Mouse (Mus musculus) heart, adult 2 months (tissue): Measurements from ENCODE around the gene Ccdc47. TPM values are rescaled to one million over a fixed set of nuclear protein-coding genes. Genes with fewer than 3 reads are reported as not detected.

Experiments
- DNase-seq, 2 experiments: peaks; one replicate each; pipeline ENCODE4 v3.0.0; 2021
- H3K27ac ChIP-seq: fragments of 200-600 bp; 2 replicates; pipeline ENCODE4 v1.8.1; 2022
- H3K27me3 ChIP-seq: fragments of 200-500 bp; 2 replicates; pipeline ENCODE4 v1.6.1; 2012; ENCODE audit warnings: mild to moderate bottlenecking, low read length, inconsistent platforms, mixed read lengths; ENCODE audit not compliant: control insufficient read depth, insufficient read depth
- H3K36me3 ChIP-seq: fragments of 200-500 bp; 2 replicates; pipeline ENCODE4 v1.6.1; 2012; ENCODE audit warnings: low read length, inconsistent platforms; ENCODE audit not compliant: control insufficient read depth, insufficient read depth
- H3K4me1 ChIP-seq: fragments of 200-500 bp; 2 replicates; pipeline ENCODE4 v1.6.1; 2011; ENCODE audit warnings: low read length; ENCODE audit not compliant: control insufficient read depth, insufficient read depth
- H3K4me3 ChIP-seq: fragments of 200-600 bp; 2 replicates; pipeline ENCODE4 v1.8.1; 2022
- H3K79me2 ChIP-seq: fragments of 200-500 bp; replicated peaks from 2 replicates; pipeline ENCODE4 v1.6.1; 2012; ENCODE audit warnings: mild to moderate bottlenecking, inconsistent platforms, low read length, moderate library complexity, mixed read lengths; ENCODE audit not compliant: control insufficient read depth, insufficient read depth
- H3K9ac ChIP-seq: fragments of 200-500 bp; 2 replicates; pipeline ENCODE4 v1.6.1; 2012; ENCODE audit warnings: low read depth, mild to moderate bottlenecking, control low read depth, inconsistent platforms, low read length, mixed read lengths
- CTCF ChIP-seq: fragments of 200-600 bp; IDR thresholded peaks from 2 replicates; pipeline ENCODE4 v1.8.1; 2022; ENCODE audit warnings: antibody characterized with exemption, mild to moderate bottlenecking, moderate library complexity
- EP300 ChIP-seq: fragments of 200-500 bp; IDR thresholded peaks from 2 replicates; pipeline ENCODE4 v1.6.1; 2011; ENCODE audit warnings: low read depth, low read length, control low read depth; ENCODE audit not compliant: insufficient read depth
- POLR2A ChIP-seq: fragments of 200-500 bp; IDR thresholded peaks from 2 replicates; pipeline ENCODE4 v1.6.1; 2011; ENCODE audit warnings: mild to moderate bottlenecking, low read depth, low read length, control low read depth; ENCODE audit not compliant: insufficient read depth
- WGBS: fragments of 180-500 bp; shearing (Covaris S2); methylation state at CpG from one replicate; pipeline ENCODE4 v1.1.7; 2018; 5-methylcytosine and 5-hydroxymethylcytosine counted together
- intact Hi-C: fragments of 180-260 bp; cut with DNase I; formaldehyde crosslinking; loops from one replicate; pipeline ENCODE4 v1.15.1; 2025
- long read RNA-seq: library from polyadenylated mRNA; stranded (forward); transcript quantifications from one replicate; pipeline ENCODE4 v2.0.0, GENCODE M21; 2021
- polyA plus RNA-seq: library from polyadenylated mRNA; depleted of rRNA; stranded (reverse); fragments of >200 nt; gene quantifications from 2 replicates; pipeline ENCODE4 v1.2.3, GENCODE M21; 2012; rRNA removed
- total RNA-seq, 2 experiments: library from RNA; stranded (reverse); gene quantifications; 2 replicates each; pipeline ENCODE4 v1.2.3; 2021

Ccdc47 gene
- 10 to 100 TPM; 78.1 to 82.2 TPM for total RNA-seq
- 23.7 and 47.4 TPM in 2 replicates for polyA plus RNA-seq
- long read RNA-seq, full-length matches to known transcripts = 114 of 135 reads
- long read RNA-seq, partial matches to known transcripts = 15 of 135 reads
- long read RNA-seq, other reads (novel, unspliced or antisense) = 6 of 135 reads

GRCm38 (mm10) chr11:106215927-106216729, at the start of gene Ccdc47:
Gene Ccdc47, minus strand, starts transcription at chr11:106216344.
- H3K79me2 ChIP-seq = peaks cover 4% of the 10 kb centered on the region
- peaks cover 14% of the 10 kb centered on the region; the same call in 1 of the 2 replicates for H3K36me3 ChIP-seq
- DNase-seq = peak; percentile 91 to 97
- H3K27me3 ChIP-seq = no peaks in the 10 kb centered on the region
- H3K4me3 ChIP-seq = peak within 1 kb of the TSS; percentile 69
- intact Hi-C loops = loop anchor here (1.0 to 2.0 kb wide), 2 partner anchors 23 to 57 kb away; partner anchors contain the start of gene Smarcd2
- peaks cover 7% of the 10 kb centered on the region for H3K4me1 ChIP-seq
- WGBS = under 1% methylated on average over 46 of the region's 46 CpGs
- peak within 1 kb of the TSS; percentile 92 for H3K27ac ChIP-seq
- peak within 1 kb of the TSS; percentile 91 for H3K9ac ChIP-seq
- TF ChIP-seq POLR2A (peak; percentile 89), EP300 (peak; percentile 77), CTCF (no peak)

- Histone ChIP-seq H3K27ac (no peak overlapping the region), H3K9ac (no peak overlapping the region), H3K4me3 (no peak overlapping the region), H3K27me3 (no peaks in the 10 kb centered on the region), H3K36me3 (peaks cover 7% of the 10 kb centered on the region; the same call in 1 of the 2 replicates), H3K4me1 (peaks cover 15% of the 10 kb centered on the region), H3K79me2 (peaks cover 1% of the 10 kb centered on the region)
- TF ChIP-seq POLR2A (no peak), EP300 (no peak), CTCF (no peak)
- intact Hi-C loops = no loop called here
- 74% methylated on average over 4 of the region's 4 CpGs for WGBS
- DNase-seq = no peak
These were observed 49.4 kb upstream of the Ccdc47 start for GRCm38 (mm10) chr11:106265570-106265969.

GRCm38 (mm10) chr11:106264988-106265387, 48.8 kb upstream of the Ccdc47 start:
- Histone ChIP-seq H3K27me3 (no peaks in the 10 kb centered on the region), H3K79me2 (peaks cover 1% of the 10 kb centered on the region; the same call in 1 of the 2 replicates), H3K27ac (no peak overlapping the region), H3K9ac (no peak overlapping the region), H3K4me3 (no peak overlapping the region), H3K36me3 (peaks cover 5% of the 10 kb centered on the region; the same call in 1 of the 2 replicates), H3K4me1 (peaks cover 13% of the 10 kb centered on the region)
- intact Hi-C loops = no loop called here
- TF ChIP-seq POLR2A = no peak
- no peak for TF ChIP-seq EP300
- no peak for TF ChIP-seq CTCF
- no peak for DNase-seq
- 90% methylated on average over 15 of the region's 15 CpGs for WGBS

- peaks cover 10% of the 10 kb centered on the region for H3K4me1 ChIP-seq
- no peaks in the 10 kb centered on the region for H3K27me3 ChIP-seq
- DNase-seq = no peak
- intact Hi-C loops = no loop called here
- TF ChIP-seq CTCF (no peak), POLR2A (no peak), EP300 (no peak)
- no peak overlapping the region for H3K9ac ChIP-seq
- WGBS = 78% methylated on average over 9 of the region's 9 CpGs
- H3K79me2 ChIP-seq = peaks cover 1% of the 10 kb centered on the region; the same call in 1 of the 2 replicates
- peaks cover 2% of the 10 kb centered on the region; the same call in 1 of the 2 replicates for H3K36me3 ChIP-seq
- H3K4me3 ChIP-seq = no peak overlapping the region
- H3K27ac ChIP-seq = no peak overlapping the region
These were observed 47.8 kb upstream of the Ccdc47 start for GRCm38 (mm10) chr11:106263963-106264362.

DNA sequence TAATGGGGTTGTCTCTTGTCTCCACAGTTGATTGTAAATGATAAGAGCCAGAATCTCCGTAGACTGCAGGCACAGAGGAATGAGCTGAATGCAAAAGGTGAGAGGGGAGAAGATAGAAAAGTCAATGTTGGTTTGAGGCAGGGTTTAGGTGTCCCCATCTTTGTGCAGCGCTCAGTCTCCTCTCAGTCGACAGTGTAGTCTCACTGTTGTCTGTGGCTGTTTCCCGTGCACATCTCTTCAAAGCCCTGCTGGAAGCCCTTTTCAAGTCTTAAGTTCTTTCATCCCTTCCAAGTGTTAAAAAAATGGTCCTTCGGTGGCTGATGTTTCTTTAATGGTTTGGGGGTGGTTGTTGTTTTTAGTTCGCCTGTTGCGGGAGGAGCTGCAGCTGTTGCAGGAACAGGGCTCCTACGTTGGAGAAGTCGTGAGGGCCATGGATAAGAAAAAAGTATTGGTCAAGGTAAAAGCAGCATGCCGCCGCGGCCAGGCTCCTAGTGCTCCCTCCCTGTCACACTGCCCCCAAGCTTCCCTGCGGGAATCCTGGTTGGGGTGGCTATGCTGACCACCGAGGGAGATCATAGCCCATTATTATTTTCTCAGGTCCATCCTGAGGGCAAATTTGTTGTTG, 44.8 kb upstream of the Ccdc47 start:
- Histone ChIP-seq H3K27ac (no peak overlapping the region), H3K4me3 (no peak overlapping the region), H3K27me3 (no peaks in the 10 kb centered on the region), H3K9ac (no peak overlapping the region), H3K36me3 (peaks cover 2% of the 10 kb centered on the region), H3K79me2 (no peaks in the 10 kb centered on the region), H3K4me1 (peaks cover 2% of the 10 kb centered on the region)
- TF ChIP-seq POLR2A (no peak), CTCF (no peak)
- WGBS = 74% methylated on average over 14 of the region's 14 CpGs
- intact Hi-C loops = no loop called here
- DNase-seq = no peak
